Comparison of ENCODE assay signal across 9 mouse cellular contexts in genomic region chr14:51358111-51358982, GRCm38 (mm10). TPM values are rescaled to one million over a fixed set of nuclear protein-coding genes. Genes with fewer than 3 reads are reported as not detected.
DNase-seq lines count a peak whose midpoint lies in the region; ATAC-seq and TF ChIP-seq lines count a peak whose summit lies in the region.
"Had no signal": no experiment of that assay in that cellular context is flagged by ENCODE, and none has a peak within 500 bp of the region (broad histone marks: within the 10 kb centered on the region; RNA-seq: fewer than 3 reads in every experiment).

No protein-coding gene starts in this region.

- no peaks in the 10 kb centered on the region for H3K27me3 ChIP-seq in forebrain, postnatal 0 days (ENCODE audit: insufficient read depth, low read length)
- peaks cover 11% of the 10 kb centered on the region for H3K27me3 ChIP-seq in liver, embryonic 16.5 days (ENCODE audit: control insufficient read depth, insufficient read depth, low read depth, low read length)
- H3K27me3 ChIP-seq in stomach, embryonic 15.5 days (replicated peaks), result no peaks in the 10 kb centered on the region

- peak; percentile 29 for DNase-seq in heart, adult 11 months
- no peak for DNase-seq in heart, postnatal 36 days
- peak; percentile 2 for DNase-seq in adrenal gland, postnatal 25 days
- peak; percentile 55 for DNase-seq in forebrain, postnatal 0 days
- peak; percentile 3 for DNase-seq in layer of hippocampus, adult 9-10 months (ENCODE audit: low spot score)
- no peak for DNase-seq in T-cell, adult 2 months (ENCODE audit: low spot score)

- TF ChIP-seq CTCF in forebrain, postnatal 0 days (IDR thresholded peaks at IDR 0.05; ENCODE audit: low read depth), result no peak

- no peaks in the 10 kb centered on the region for H3K9me3 ChIP-seq in forebrain, postnatal 0 days (ENCODE audit: low read length)
- no peaks in the 10 kb centered on the region for H3K9me3 ChIP-seq in liver, embryonic 16.5 days (replicated peaks; ENCODE audit: control insufficient read depth, low read length)
- no peaks in the 10 kb centered on the region for H3K9me3 ChIP-seq in stomach, embryonic 15.5 days

- 4% methylated on average over 68 of the region's 75 CpGs for WGBS in forebrain, postnatal 0 days
- WGBS in liver, embryonic 16.5 days (ENCODE audit: insufficient replicate concordance), result 3% methylated on average over 75 of the region's 75 CpGs
- 4% methylated on average over 64 of the region's 75 CpGs for WGBS in stomach, embryonic 15.5 days

- no peaks in the 10 kb centered on the region for H3K36me3 ChIP-seq in forebrain, postnatal 0 days (ENCODE audit: insufficient read depth)
- H3K36me3 ChIP-seq in liver, embryonic 16.5 days (ENCODE audit: control insufficient read depth, insufficient read depth), result no peaks in the 10 kb centered on the region
- H3K36me3 ChIP-seq in stomach, embryonic 15.5 days, result no peaks in the 10 kb centered on the region

- intact Hi-C loops in heart, postnatal 36 days (cut with DNase I), result no loop called here

- peak; percentile 96 for ATAC-seq in forebrain, postnatal 0 days
- ATAC-seq in liver, embryonic 16.5 days (ENCODE audit: low read depth), result no peak
- ATAC-seq in stomach, embryonic 15.5 days (ENCODE audit: insufficient read depth, low FRiP score, low read depth), result peak; percentile 63; the same call in 1 of the 2 replicates

- 0 out of 2 replicates have a peak overlapping the region, but pooled peaks have one; percentile 9 for H3K27ac ChIP-seq in forebrain, postnatal 0 days (ENCODE audit: low read depth, low read length)
- H3K27ac ChIP-seq in liver, embryonic 16.5 days (ENCODE audit: low read length), result no peak overlapping the region
- no peak overlapping the region for H3K27ac ChIP-seq in stomach, embryonic 15.5 days

- peak overlapping the region; percentile 83 for H3K4me2 ChIP-seq in forebrain, postnatal 0 days (ENCODE audit: low read depth)
- H3K4me2 ChIP-seq in liver, embryonic 16.5 days (ENCODE audit: low read depth, low read length), result peak overlapping the region; percentile 50
- peak overlapping the region; percentile 88 for H3K4me2 ChIP-seq in stomach, embryonic 15.5 days

- peak overlapping the region; percentile 44 for H3K4me3 ChIP-seq in forebrain, postnatal 0 days (ENCODE audit: low read depth, low read length)
- H3K4me3 ChIP-seq in liver, embryonic 16.5 days (ENCODE audit: low read depth, low read length), result peak overlapping the region; percentile 37
- H3K4me3 ChIP-seq in stomach, embryonic 15.5 days (replicated peaks), result peak overlapping the region; percentile 45

- H3K9ac ChIP-seq in forebrain, postnatal 0 days, result peak overlapping the region; percentile 64
- H3K9ac ChIP-seq in liver, embryonic 16.5 days (ENCODE audit: low read depth, low read length), result no peak overlapping the region
- H3K9ac ChIP-seq in stomach, embryonic 15.5 days, result peak overlapping the region; percentile 37

- H3K4me1 ChIP-seq in forebrain, postnatal 0 days (ENCODE audit: insufficient read depth), result no peaks in the 10 kb centered on the region
- no peaks in the 10 kb centered on the region for H3K4me1 ChIP-seq in liver, embryonic 16.5 days (ENCODE audit: control insufficient read depth, low read depth, low read length)
- no peaks in the 10 kb centered on the region for H3K4me1 ChIP-seq in stomach, embryonic 15.5 days

RNA-seq across cellular contexts. Expression of gene Gm7247, which starts 3.2 kb away (rescaled TPM):
- total RNA-seq in heart, postnatal 36 days (2021), result not detected
- not detected in 2 replicates for total RNA-seq in adrenal gland, postnatal 25 days (2021)
- total RNA-seq in forebrain, postnatal 0 days (2014; rRNA removed), result not detected in 2 replicates
- not detected in 2 replicates for polyA plus RNA-seq in forebrain, postnatal 0 days (2015; fragmentation: Nextera tagmentation; extraction: Ambion mirVana)
- polyA plus RNA-seq in liver, embryonic 16.5 days (2015; fragmentation: Nextera tagmentation; extraction: Ambion mirVana), result not detected in 2 replicates
- polyA plus RNA-seq in stomach, embryonic 15.5 days (2015; fragmentation: Nextera tagmentation; extraction: Ambion mirVana), result not detected in 2 replicates
- total RNA-seq: layer of hippocampus, adult 8-10 months had no signal

RNA-seq across cellular contexts. Expression of gene Vmn2r88, which starts 52.3 kb away (rescaled TPM):
- not detected for total RNA-seq in heart, postnatal 36 days (2021)
- total RNA-seq in adrenal gland, postnatal 25 days (2021), result not detected in 2 replicates
- total RNA-seq in forebrain, postnatal 0 days (2014; rRNA removed), result not detected in 2 replicates
- not detected in 2 replicates for polyA plus RNA-seq in forebrain, postnatal 0 days (2015; fragmentation: Nextera tagmentation; extraction: Ambion mirVana)
- polyA plus RNA-seq in liver, embryonic 16.5 days (2015; fragmentation: Nextera tagmentation; extraction: Ambion mirVana), result not detected in 2 replicates
- polyA plus RNA-seq in stomach, embryonic 15.5 days (2015; fragmentation: Nextera tagmentation; extraction: Ambion mirVana), result not detected in 2 replicates
- total RNA-seq: layer of hippocampus, adult 8-10 months had no signal

Comparison
In these comparisons a context has a peak if more than half of its experiments do, and no peak if none do; other contexts are left out.
1. DNase-seq: peak in heart, adult 11 months (single experiment), adrenal gland, postnatal 25 days (single experiment), forebrain, postnatal 0 days (single experiment) and layer of hippocampus, adult 9-10 months (single experiment); none in heart, postnatal 36 days (0 of 2) and T-cell, adult 2 months (single experiment).
2. Peak in every context shown above with its lines, with median percentiles within 50 percentile points of each other: H3K4me2 ChIP-seq and H3K4me3 ChIP-seq.